Mouse (Mus musculus) small intestine, adult 2 months (tissue): ENCODE data around the gene Man2b2. TPM values are rescaled to one million over a fixed set of nuclear protein-coding genes. Genes with fewer than 3 reads are reported as not detected.

ENCODE experiments used
- H3K27ac ChIP-seq: fragments of 200-500 bp; 2 replicates; pipeline ENCODE4 v1.5.1; 2012; ENCODE audit warnings: low read depth, low read length, control low read depth, inconsistent platforms; ENCODE audit not compliant: insufficient read depth
- H3K27me3 ChIP-seq: fragments of 200-500 bp; 2 replicates; pipeline ENCODE4 v1.6.1; 2012; ENCODE audit warnings: mild to moderate bottlenecking, moderate library complexity, low read length, inconsistent platforms; ENCODE audit not compliant: control insufficient read depth, insufficient read depth
- H3K36me3 ChIP-seq: fragments of 200-500 bp; 2 replicates; pipeline ENCODE4 v1.6.1; 2012; ENCODE audit warnings: mild to moderate bottlenecking, low read length, control low read depth, inconsistent platforms; ENCODE audit not compliant: control insufficient read depth, insufficient read depth
- H3K4me1 ChIP-seq: fragments of 200-500 bp; 2 replicates; pipeline ENCODE4 v1.6.1; 2012; ENCODE audit warnings: low read length, inconsistent platforms, mixed read lengths; ENCODE audit not compliant: control insufficient read depth, insufficient read depth, insufficient read length
- H3K4me3 ChIP-seq: fragments of 200-500 bp; 2 replicates; pipeline ENCODE4 v1.5.1; 2012; ENCODE audit warnings: low read depth, mild to moderate bottlenecking, control low read depth, inconsistent platforms, low read length, moderate library complexity
- CTCF ChIP-seq: fragments of 200-500 bp; IDR thresholded peaks from 2 replicates; pipeline ENCODE4 v1.5.1; 2012; ENCODE audit warnings: low read depth, mild to moderate bottlenecking, control low read depth, inconsistent platforms, low read length, moderate library complexity, mixed read lengths; ENCODE audit not compliant: insufficient replicate concordance, insufficient read length; ENCODE audit errors: extremely low read depth
- POLR2A ChIP-seq: fragments of 200-500 bp; IDR thresholded peaks from 2 replicates; pipeline ENCODE4 v1.6.1; 2012; ENCODE audit warnings: low read depth, mild to moderate bottlenecking, control low read depth, inconsistent platforms, low read length, moderate library complexity
- WGBS: fragments of 180-500 bp; shearing (Covaris S2); methylation state at CpG from one replicate; pipeline ENCODE4 v1.1.7; 2018; 5-methylcytosine and 5-hydroxymethylcytosine counted together
- polyA plus RNA-seq: library from polyadenylated mRNA; depleted of rRNA; stranded (reverse); fragments of >200 nt; gene quantifications from 2 replicates; pipeline ENCODE4 v1.2.3, GENCODE M21; 2012

Man2b2 gene
- polyA plus RNA-seq, 1 experiment: 104 TPM

DNA sequence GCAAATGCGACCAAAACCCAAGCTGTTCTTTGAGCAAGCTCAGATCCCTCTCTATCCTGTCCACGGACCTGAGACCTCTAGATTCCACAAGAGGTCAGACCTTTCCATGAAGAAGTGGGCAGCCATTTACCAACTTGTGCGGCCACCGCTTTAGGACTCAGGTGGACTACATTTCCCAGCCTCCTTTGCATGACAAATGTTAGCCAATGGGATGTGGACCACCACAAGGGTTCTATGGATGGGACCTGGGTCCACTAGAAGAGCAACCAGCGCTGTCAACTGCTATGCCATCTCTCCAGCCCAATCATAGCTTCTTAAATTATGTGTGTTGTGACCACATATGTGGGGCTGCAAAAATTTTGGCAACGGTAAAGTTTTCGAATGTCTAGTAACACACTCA is 819 bp upstream of the Man2b2 start:
- 53% methylated on average over 7 of the region's 7 CpGs for WGBS
- Histone ChIP-seq H3K4me3 (no peak overlapping the region), H3K36me3 (peaks cover 14% of the 10 kb centered on the region), H3K27ac (no peak overlapping the region), H3K4me1 (peaks cover 8% of the 10 kb centered on the region), H3K27me3 (no peaks in the 10 kb centered on the region)
- no peak for TF ChIP-seq POLR2A
- TF ChIP-seq CTCF: no peak

DNA sequence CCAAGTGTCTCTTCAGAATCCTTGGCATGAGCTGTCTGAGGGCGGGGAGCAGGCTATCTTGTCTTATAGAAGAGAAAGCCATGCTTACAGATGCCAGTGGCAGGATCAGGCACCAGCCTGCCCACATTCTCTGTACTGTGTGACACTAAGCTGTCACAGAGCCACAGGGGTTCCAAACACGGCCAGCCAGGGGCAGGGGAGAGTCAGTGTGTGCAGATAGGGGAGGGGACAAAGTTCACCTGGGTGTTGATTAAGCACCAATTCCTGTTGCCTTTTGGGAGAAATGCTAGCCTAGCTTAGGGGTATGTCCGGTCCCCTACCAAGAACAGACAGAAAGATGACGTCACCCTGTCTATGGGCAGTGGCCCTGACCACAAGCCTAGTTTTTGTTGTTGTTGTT is 1.4 kb downstream of the Man2b2 start:
- no peaks in the 10 kb centered on the region for H3K27me3 ChIP-seq
- no peak overlapping the region for H3K27ac ChIP-seq
- peaks cover 8% of the 10 kb centered on the region for H3K4me1 ChIP-seq
- TF ChIP-seq POLR2A (no peak), CTCF (no peak)
- 51% methylated on average over 4 of the region's 4 CpGs for WGBS
- peaks cover 18% of the 10 kb centered on the region for H3K36me3 ChIP-seq
- H3K4me3 ChIP-seq: no peak overlapping the region

- peaks cover 58% of the 10 kb centered on the region for H3K36me3 ChIP-seq
- no peak for TF ChIP-seq POLR2A
- no peak for TF ChIP-seq CTCF
- WGBS: 96% methylated on average over 4 of the region's 4 CpGs
Measured at GRCm38 (mm10) chr5:36822907-36823306, 7.5 kb downstream of the Man2b2 start.

DNA sequence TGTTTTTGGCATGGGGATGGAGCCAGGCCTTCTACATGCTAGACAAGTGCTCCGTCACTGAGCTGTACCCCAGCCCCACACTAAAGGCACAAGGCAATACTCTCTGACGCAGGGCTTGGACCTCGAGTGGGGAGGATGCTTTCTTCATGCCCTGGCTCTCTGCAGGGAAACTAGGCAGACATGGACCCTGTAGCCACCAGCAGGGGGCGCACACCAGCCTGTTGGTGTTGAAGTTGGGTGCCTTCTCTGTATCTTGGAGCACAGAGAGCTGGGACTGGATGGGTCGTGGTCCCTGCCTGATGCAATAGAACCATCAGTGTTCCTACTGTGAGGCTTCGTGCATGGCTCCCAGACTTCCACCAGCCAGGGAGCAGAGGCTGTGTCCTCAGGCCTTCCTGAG is 10.3 kb downstream of the Man2b2 start:
- Histone ChIP-seq H3K36me3 (peaks cover 69% of the 10 kb centered on the region), H3K27ac (no peak overlapping the region), H3K4me1 (no peaks in the 10 kb centered on the region), H3K4me3 (no peak overlapping the region), H3K27me3 (no peaks in the 10 kb centered on the region)
- peak; percentile 66; the same call in 1 of the 2 replicates for TF ChIP-seq CTCF
- no peak for TF ChIP-seq POLR2A
- 50% methylated on average over 6 of the region's 6 CpGs for WGBS

More at GRCm38 (mm10) chr5:36822907-36823306, 7.5 kb downstream of the Man2b2 start:
- Histone ChIP-seq H3K27me3 (no peaks in the 10 kb centered on the region), H3K27ac (no peak overlapping the region), H3K4me3 (no peak overlapping the region), H3K4me1 (no peaks in the 10 kb centered on the region)

- 91% methylated on average over 5 of the region's 5 CpGs for WGBS
Measured at GRCm38 (mm10) chr5:36819742-36820141, 10.7 kb downstream of the Man2b2 start.

DNA sequence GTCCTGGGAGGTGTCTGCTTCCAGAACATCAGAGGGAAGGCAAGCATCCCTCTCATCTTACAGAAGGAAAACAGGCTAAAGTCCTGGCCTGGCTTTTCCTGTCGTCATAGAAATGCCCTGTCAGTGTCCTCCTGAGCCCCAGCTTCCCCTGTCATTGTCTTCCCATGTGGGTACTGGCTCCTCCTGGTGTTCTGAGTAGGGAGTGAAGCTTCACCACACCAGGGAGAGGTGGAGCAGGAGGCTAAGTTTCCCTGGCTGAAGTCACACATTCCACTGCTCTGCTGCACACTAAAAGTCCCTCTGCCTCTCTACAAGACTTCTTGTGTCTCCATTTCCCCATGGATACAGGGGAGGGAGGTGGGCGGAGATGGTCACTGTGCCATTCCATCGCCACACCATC is 12.7 kb downstream of the Man2b2 start:
- Histone ChIP-seq H3K36me3 (peaks cover 66% of the 10 kb centered on the region), H3K27me3 (no peaks in the 10 kb centered on the region), H3K27ac (no peak overlapping the region), H3K4me1 (no peaks in the 10 kb centered on the region), H3K4me3 (no peak overlapping the region)
- TF ChIP-seq CTCF: no peak
- no peak for TF ChIP-seq POLR2A
- 79% methylated on average over 3 of the region's 3 CpGs for WGBS

More at GRCm38 (mm10) chr5:36819742-36820141, 10.7 kb downstream of the Man2b2 start:
- H3K27ac ChIP-seq: no peak overlapping the region
- no peak for TF ChIP-seq POLR2A
- TF ChIP-seq CTCF: no peak
- peaks cover 69% of the 10 kb centered on the region for H3K36me3 ChIP-seq
- no peaks in the 10 kb centered on the region for H3K27me3 ChIP-seq
- no peak overlapping the region for H3K4me3 ChIP-seq
- H3K4me1 ChIP-seq: no peaks in the 10 kb centered on the region

DNA sequence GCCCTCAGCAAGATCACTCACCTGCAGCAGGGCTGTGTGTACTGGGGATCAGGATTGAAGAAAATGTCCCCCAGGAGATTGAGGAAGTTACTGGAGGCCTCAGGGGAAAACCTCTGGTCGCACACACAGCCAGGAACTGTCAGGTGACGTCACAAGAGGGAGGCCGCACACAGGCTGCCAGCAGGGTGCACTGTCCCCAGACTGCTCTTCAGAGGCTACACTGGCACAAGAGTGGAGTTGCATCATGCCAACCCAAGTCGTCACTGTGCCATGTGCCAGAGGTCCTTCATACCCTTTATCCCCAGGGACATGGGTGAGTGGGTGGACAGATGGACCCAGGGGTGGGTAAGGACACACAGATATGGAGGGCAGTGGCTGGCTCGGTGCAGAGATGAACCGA is 15.9 kb downstream of the Man2b2 start:
- TF ChIP-seq POLR2A (no peak), CTCF (no peak)
- Histone ChIP-seq H3K27me3 (no peaks in the 10 kb centered on the region), H3K4me3 (no peak overlapping the region), H3K36me3 (peaks cover 56% of the 10 kb centered on the region), H3K27ac (no peak overlapping the region), H3K4me1 (no peaks in the 10 kb centered on the region)
- 72% methylated on average over 6 of the region's 6 CpGs for WGBS
